Mouse (Mus musculus) T-helper 1 cell (primary cell): ENCODE measurements around the gene Gm42420.

Experiments
- in situ Hi-C: fragments of 300-600 bp; cut with MboI, MseI; formaldehyde crosslinking; loops from one replicate; pipeline ENCODE4 v1.15.1; 2025; ENCODE audit warnings: high pct_unique_total_duplicates

Gm42420 gene

GRCm38 (mm10) chr6:39573791-39574554 lies 11.6 kb upstream of the Gm42420 start, which contains the start of gene Adck2:
TSS of gene Adck2 (plus strand) at chr6:39573873.
- in situ Hi-C loops, result no loop called here

DNA sequence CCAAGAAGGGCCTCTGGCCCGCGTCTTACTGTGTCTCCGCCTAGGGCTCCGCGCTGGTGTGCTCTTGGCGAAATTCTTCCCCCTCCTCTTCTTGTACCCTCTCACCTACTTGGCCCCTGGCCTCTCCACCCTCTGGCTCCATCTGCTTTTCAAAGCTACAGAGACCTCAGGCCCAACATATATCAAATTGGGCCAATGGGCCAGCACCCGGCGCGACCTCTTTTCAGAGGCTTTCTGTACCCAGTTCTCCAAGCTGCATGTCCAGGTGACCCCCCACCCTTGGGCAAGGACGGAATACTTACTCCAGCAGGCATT lies 11.0 kb upstream of the Gm42420 start:
- in situ Hi-C loops, result no loop called here

- in situ Hi-C loops, result loop anchor here (25.0 kb wide), 1 partner anchor 212 kb away; no protein-coding TSS in a partner anchor
These were observed 10.6 kb upstream of the Gm42420 start for GRCm38 (mm10) chr6:39574951-39575350.

GRCm38 (mm10) chr6:39579552-39579951 lies 6.0 kb upstream of the Gm42420 start:
- in situ Hi-C loops, result loop anchor here (25.0 kb wide), 1 partner anchor 208 kb away; no protein-coding TSS in a partner anchor

GRCm38 (mm10) chr6:39580558-39580957 lies 5.0 kb upstream of the Gm42420 start:
- in situ Hi-C loops, result loop anchor here (25.0 kb wide), 1 partner anchor 207 kb away; no protein-coding TSS in a partner anchor

DNA sequence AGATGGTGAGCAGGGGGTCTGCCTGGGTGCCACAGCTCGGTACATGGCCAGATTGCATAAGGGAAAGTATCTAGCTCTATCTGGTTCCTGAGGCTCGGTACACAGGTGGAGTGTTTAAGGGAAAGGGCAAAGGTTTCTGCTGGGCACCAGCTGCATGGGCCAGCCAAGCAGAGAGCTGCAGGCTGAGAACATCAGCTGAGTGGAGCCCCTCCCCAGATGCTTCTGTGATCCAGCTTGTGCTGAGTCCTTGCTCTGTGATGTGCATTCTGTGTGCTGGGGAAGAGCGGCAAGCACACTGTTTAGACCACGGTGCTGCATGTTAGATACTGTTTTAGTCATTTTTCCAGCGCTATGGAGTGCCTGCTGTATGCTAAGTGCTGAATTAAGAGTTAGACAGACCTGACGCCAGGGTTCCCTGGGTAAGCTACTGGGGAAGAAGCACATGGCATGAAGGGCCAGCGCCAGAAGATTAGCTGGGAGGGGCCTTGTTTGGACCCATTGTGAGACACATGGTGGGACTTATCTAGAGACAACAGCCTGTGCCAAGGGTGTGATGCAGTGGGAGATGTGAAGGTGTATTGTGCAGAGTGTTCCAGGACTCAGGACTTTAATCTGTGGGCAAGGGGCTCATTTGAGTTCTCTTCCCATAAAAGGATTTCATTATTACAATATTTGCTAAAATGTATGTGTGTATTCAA lies 4.3 kb upstream of the Gm42420 start:
- in situ Hi-C loops, result loop anchor here (25.0 kb wide), 1 partner anchor 206 kb away; no protein-coding TSS in a partner anchor

- in situ Hi-C loops, result loop anchor here (5.0 to 25.0 kb wide), 2 partner anchors 131 to 196 kb away; no protein-coding TSS in a partner anchor
These were observed 5.9 kb downstream of the Gm42420 start for GRCm38 (mm10) chr6:39591481-39591880.

DNA sequence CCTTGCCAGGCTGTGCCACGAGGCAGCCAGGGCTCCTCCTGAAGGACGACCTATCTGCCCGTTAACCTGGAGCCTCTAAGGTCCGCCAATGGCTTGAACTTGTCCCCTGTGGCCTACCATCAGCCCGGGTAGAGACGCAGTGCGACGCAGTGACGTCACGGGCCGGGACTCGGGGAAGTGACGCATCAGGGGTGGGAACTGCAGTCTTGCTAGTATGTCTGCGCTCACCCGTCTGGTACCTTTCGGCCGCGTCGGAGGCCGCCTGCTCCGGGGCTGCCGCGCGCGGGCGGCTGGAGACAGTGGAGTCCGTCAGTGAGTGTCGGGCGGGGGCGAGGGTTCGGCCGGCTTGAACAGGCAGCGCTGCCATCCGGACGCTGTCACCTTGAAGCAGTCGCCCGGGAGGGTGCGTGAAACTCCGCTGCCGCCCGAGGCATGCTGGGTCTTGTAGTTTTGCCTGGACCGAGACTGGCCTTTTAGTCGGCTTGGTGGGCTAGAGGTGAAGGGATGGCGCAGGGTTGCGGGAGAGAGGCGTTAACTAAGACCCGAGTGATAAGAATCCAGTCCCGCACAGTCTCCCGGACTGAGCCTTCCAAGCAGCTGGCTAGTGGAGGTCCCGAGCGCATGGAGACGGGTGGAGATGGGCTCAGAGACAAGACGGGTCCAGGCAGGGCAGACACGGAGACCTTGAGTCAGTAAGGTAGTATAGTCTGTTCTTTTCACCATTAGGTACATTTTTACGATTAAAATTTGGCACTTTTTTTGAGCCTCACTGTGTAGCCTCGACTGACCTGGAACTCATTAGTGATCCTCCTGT lies 7.1 kb downstream of the Gm42420 start, which contains the start of gene Ndufb2:
Gene Ndufb2, plus strand, starts transcription at position 174 of the 814 bp plus-strand sequence.
- in situ Hi-C loops, result loop anchor here (5.0 to 25.0 kb wide), 2 partner anchors 130 to 195 kb away; no protein-coding TSS in a partner anchor

GRCm38 (mm10) chr6:39600851-39601250 lies 15.3 kb downstream of the Gm42420 start:
- in situ Hi-C loops, result loop anchor here (10.0 kb wide), 1 partner anchor 864 kb away; no protein-coding TSS in a partner anchor

DNA sequence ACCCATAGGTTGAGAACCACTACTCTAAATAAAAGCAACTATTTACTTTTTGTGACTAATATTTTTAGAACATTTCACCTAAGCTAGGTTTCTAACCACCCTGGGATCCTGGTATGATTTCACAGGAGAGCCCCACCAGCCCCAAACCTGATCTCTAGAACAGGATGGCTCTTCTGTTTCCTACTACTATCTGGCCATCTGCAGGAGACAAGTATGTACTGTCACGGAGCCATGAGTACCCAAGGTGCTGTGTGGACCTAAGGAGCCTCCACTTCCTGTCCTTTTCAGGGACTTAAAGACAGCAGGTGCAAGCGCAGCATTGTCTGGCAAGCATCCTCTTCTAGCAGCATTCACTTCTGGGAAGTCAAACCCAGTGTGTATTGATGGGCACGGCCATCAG lies 16.3 kb downstream of the Gm42420 start:
- in situ Hi-C loops, result loop anchor here (10.0 kb wide), 1 partner anchor 863 kb away; no protein-coding TSS in a partner anchor

- in situ Hi-C loops, result loop anchor here (10.0 kb wide), 1 partner anchor 860 kb away; no protein-coding TSS in a partner anchor
These were observed 19.0 kb downstream of the Gm42420 start for GRCm38 (mm10) chr6:39604565-39604964.

DNA sequence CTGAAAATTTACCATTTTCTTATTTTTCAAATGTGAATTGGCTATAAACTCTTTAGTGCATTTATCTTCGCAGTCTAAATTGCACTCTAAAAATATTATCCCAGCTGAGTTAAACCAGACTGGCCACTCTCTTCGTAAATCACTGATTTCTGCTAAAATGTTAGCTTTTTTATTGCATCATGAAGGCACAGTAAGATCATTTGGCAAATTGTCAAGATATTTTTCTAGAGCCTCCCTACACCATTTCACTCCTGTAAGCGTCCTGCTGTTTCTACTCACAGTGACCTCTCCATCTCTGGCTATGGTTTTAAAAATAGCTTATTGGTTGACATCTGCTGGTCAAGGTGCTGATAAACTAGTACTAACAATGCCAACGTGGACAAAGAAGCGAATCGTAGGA lies 20.5 kb downstream of the Gm42420 start:
- in situ Hi-C loops, result loop anchor here (10.0 kb wide), 1 partner anchor 859 kb away; no protein-coding TSS in a partner anchor

DNA sequence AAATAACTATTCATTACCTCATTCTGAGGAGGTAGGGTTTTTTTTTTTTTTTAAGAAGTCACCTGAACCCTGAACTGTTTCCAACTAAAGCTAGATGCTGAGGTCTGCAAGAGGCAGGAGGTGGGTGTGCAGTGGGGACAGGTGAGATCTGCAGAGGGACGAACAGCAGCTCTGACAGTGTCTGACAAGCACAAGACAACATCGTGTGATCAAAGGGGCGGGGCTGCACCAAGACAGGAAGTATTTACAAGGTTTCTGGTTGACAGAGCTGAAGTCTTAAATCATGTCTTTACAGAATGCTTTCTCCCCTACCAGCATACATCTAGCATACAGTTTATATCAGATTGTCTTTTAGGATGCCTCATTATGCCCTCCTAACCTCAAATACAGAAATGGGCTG lies 21.3 kb downstream of the Gm42420 start:
- in situ Hi-C loops, result loop anchor here (10.0 kb wide), 1 partner anchor 858 kb away; no protein-coding TSS in a partner anchor

DNA sequence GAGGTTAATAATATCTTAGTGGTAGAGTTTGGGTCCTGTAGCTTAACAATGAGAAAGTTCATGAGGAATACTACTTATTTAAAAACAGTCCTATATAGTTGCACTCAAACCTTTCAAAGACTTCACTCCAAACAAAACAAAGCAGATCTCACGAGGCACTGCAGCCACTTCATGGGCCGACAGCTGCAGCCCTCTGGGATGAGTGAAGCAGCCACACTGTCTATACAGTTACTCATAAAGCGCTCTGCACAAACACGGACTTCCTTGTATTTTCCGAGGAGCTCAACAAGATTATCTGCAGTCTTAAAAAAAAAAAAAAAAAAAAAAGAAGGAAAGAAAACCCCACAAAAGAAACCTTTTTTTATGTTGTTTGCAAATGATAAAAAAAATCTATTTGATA lies 21.8 kb downstream of the Gm42420 start:
- in situ Hi-C loops, result loop anchor here (10.0 kb wide), 1 partner anchor 857 kb away; no protein-coding TSS in a partner anchor

DNA sequence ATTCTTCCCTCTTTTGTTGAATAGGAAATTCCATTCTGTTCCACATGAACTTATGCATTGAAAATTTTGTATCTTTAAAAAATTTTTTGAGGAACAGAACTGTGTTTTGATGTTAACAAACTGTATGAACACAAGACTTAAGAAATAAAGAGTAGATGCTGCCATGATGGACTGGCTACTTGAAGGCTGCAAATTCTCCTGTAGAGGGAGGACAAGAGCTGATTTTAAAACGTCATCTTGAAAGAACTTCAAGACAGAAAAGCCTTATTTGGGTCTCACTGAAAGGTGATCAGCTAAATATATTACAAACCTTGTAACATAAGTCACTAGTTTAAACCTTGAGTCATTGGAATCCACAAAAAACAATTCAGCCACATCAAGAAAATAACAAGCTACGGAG lies 24.7 kb downstream of the Gm42420 start:
- in situ Hi-C loops, result no loop called here

- in situ Hi-C loops, result no loop called here
These were observed 25.7 kb downstream of the Gm42420 start for GRCm38 (mm10) chr6:39611296-39611695.
